Mouse (Mus musculus) testis, adult 2 months (tissue): ENCODE measurements around the gene Phka2. TPM values are rescaled to one million over a fixed set of nuclear protein-coding genes. Genes with fewer than 3 reads are reported as not detected.

Source experiments
- H3K27ac ChIP-seq: fragments of 200-500 bp; 2 replicates; pipeline ENCODE4 v1.5.1; 2012; ENCODE audit warnings: low read depth, low read length; ENCODE audit not compliant: control insufficient read depth, insufficient read depth
- H3K27me3 ChIP-seq: fragments of 200-500 bp; 2 replicates; pipeline ENCODE4 v1.6.1; 2012; ENCODE audit warnings: mild to moderate bottlenecking, low read length, moderate library complexity; ENCODE audit not compliant: control insufficient read depth, insufficient read depth
- H3K36me3 ChIP-seq: fragments of 200-500 bp; 2 replicates; pipeline ENCODE4 v1.6.1; 2012; ENCODE audit warnings: mild to moderate bottlenecking, low read length; ENCODE audit not compliant: control insufficient read depth, insufficient read depth
- H3K4me1 ChIP-seq: fragments of 200-500 bp; 2 replicates; pipeline ENCODE4 v1.6.1; 2012; ENCODE audit warnings: low read length; ENCODE audit not compliant: control insufficient read depth, insufficient read depth
- H3K4me3 ChIP-seq: fragments of 200-500 bp; 2 replicates; pipeline ENCODE4 v1.5.1; 2012; ENCODE audit warnings: low read depth, mild to moderate bottlenecking, low read length, moderate library complexity, mixed read lengths; ENCODE audit not compliant: control insufficient read depth
- CTCF ChIP-seq: fragments of 200-500 bp; IDR thresholded peaks from 2 replicates; pipeline ENCODE4 v1.5.1; 2012; ENCODE audit warnings: low read depth, mild to moderate bottlenecking, inconsistent platforms, low read length, moderate library complexity; ENCODE audit not compliant: control insufficient read depth, insufficient read depth, insufficient replicate concordance
- POLR2A ChIP-seq: fragments of 200-500 bp; IDR thresholded peaks from 2 replicates; pipeline ENCODE4 v1.6.1; 2012; ENCODE audit warnings: low read depth, mild to moderate bottlenecking, inconsistent platforms, low read length, moderate library complexity; ENCODE audit not compliant: control insufficient read depth
- polyA plus RNA-seq: library from polyadenylated mRNA; depleted of rRNA; stranded (reverse); fragments of >200 nt; gene quantifications from 2 replicates; pipeline ENCODE4 v1.2.3, GENCODE M21; 2012; rRNA removed

Phka2 gene
- polyA plus RNA-seq, 1 experiment, result 12.5 TPM

DNA sequence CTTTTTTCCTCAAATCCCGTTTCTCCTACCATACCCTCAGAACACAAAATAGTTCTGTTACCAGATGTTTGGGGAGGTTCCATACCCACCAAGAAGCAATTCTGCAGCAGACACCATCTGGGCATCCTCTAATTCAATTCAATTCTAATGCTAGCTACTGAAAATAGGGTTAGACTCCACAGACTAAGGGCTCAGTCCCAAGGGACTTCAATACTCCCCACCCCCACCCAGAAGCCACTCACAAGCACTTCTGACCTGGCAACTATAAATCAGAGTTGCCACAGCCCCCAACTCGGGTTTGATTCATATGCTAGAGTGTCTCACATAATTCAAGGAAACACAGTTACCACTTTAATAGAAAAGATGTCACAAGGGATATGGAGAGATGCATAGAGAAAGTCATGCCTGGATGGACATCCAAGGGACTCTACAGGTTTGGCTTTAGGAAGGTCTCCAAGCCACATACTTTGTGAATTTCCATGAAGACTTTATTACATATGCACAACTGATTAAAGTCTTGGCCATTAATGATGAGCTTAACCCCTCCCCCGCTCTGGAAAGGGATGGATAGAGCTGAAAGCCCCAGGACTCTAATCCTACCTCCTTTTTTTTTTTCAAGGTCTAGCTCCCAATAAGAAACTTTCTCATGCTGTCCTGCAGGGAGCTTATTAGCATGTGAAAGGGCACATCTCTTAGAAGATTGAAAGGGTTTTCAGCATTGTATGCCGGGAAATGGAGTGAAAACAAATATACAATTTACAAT, 109.1 kb downstream of the Phka2 start:
- Histone ChIP-seq H3K27me3 (no peaks in the 10 kb centered on the region), H3K4me3 (no peak overlapping the region), H3K36me3 (no peaks in the 10 kb centered on the region), H3K4me1 (no peaks in the 10 kb centered on the region), H3K27ac (no peak overlapping the region)
- TF ChIP-seq POLR2A, result no peak
- TF ChIP-seq CTCF, result no peak

Other genes starting within 250 kb of the Phka2 start
- gene Adgrg2, start 111.5 kb upstream of the Phka2 start, polyA plus RNA-seq, result 0.54 and 0.80 TPM in 2 replicates
- 6.4 and 7.3 TPM in 2 replicates for gene Ppef1, start 233.6 kb downstream of the Phka2 start, polyA plus RNA-seq